Mouse (Mus musculus) CH12.LX (cell line): Measurements from ENCODE around the gene Chchd3. TPM values are rescaled to one million over a fixed set of nuclear protein-coding genes. Genes with fewer than 3 reads are reported as not detected.

Source experiments
- DNase-seq: peaks from one replicate; pipeline ENCODE4 v3.0.0-alpha.2; 2013; ENCODE audit errors: extremely low read depth
- H3K27ac ChIP-seq: 2 replicates; pipeline ENCODE4 v1.5.1; 2012; ENCODE audit warnings: low read depth, mild to moderate bottlenecking, control low read depth, moderate library complexity; ENCODE audit not compliant: insufficient read depth
- H3K27me3 ChIP-seq: replicated peaks from 2 replicates; pipeline ENCODE3; 2012; ENCODE audit warnings: inconsistent platforms
- H3K36me3 ChIP-seq, 2 experiments: replicated peaks in 1 of 2; 2 replicates each; pipeline versions ENCODE3 to v1.6.1; 2012; ENCODE audit warnings: inconsistent platforms in 1 of 2, low read length in 1 of 2, mild to moderate bottlenecking in 1 of 2, mixed read lengths in 1 of 2, moderate library complexity in 1 of 2; ENCODE audit not compliant: control insufficient read depth in 1 of 2, insufficient read depth in 1 of 2
- H3K4me1 ChIP-seq, 2 experiments: 2 replicates each; pipeline ENCODE4 v1.6.1; 2012; ENCODE audit warnings: inconsistent platforms in 1 of 2, moderate library complexity in 1 of 2; ENCODE audit not compliant: insufficient read depth in 2 of 2, control insufficient read depth in 1 of 2
- H3K4me2 ChIP-seq: 2 replicates; pipeline ENCODE4 v1.6.1; 2012; ENCODE audit warnings: low read depth, mild to moderate bottlenecking, control low read depth; ENCODE audit not compliant: poor library complexity, insufficient read depth, severe bottlenecking
- H3K4me3 ChIP-seq, 3 experiments: fragments of 150-350 bp in 1 of 3; sonication (generic) in 1 of 3; replicated peaks in 1 of 3; 2 replicates each; pipeline versions ENCODE3 to v1.5.1; 2011 to 2012; ENCODE audit warnings: low read depth in 2 of 3, low read length in 2 of 3, mild to moderate bottlenecking in 2 of 3, moderate library complexity in 2 of 3, control low read depth in 1 of 3, improper control_type of control experiment in 1 of 3, inconsistent platforms in 1 of 3, mixed read lengths in 1 of 3; ENCODE audit not compliant: poor library complexity in 1 of 3
- H3K79me2 ChIP-seq: replicated peaks from 2 replicates; pipeline ENCODE4 v1.6.1; 2012; ENCODE audit warnings: mild to moderate bottlenecking, moderate library complexity; ENCODE audit not compliant: control insufficient read depth, poor library complexity, insufficient read depth, severe bottlenecking; ENCODE audit errors: extremely low read depth
- H3K9ac ChIP-seq: 2 replicates; pipeline ENCODE4 v1.6.1; 2012; ENCODE audit warnings: low read depth, mild to moderate bottlenecking, control low read depth, moderate library complexity; ENCODE audit not compliant: insufficient read depth
- H3K9me3 ChIP-seq: replicated peaks from 2 replicates; pipeline ENCODE3; 2012; ENCODE audit warnings: low read length, inconsistent platforms, mixed read lengths
- BHLHE40 ChIP-seq: IDR thresholded peaks from 2 replicates; pipeline ENCODE4 v1.6.1; 2011; ENCODE audit warnings: mild to moderate bottlenecking, low read depth, low read length, improper control_type of control experiment
- E2F4 ChIP-seq: IDR thresholded peaks from 2 replicates; pipeline ENCODE4 v1.6.1; 2011; ENCODE audit warnings: low read depth, low read length, improper control_type of control experiment; ENCODE audit not compliant: insufficient replicate concordance
- ELF1 ChIP-seq: IDR thresholded peaks from 2 replicates; pipeline ENCODE4 v1.6.1; 2014; ENCODE audit warnings: low read depth, mild to moderate bottlenecking, inconsistent platforms, low read length, improper control_type of control experiment
- HCFC1 ChIP-seq: IDR thresholded peaks from 2 replicates; pipeline ENCODE4 v1.6.1; 2012; ENCODE audit warnings: low read depth, mild to moderate bottlenecking, inconsistent platforms, low read length, improper control_type of control experiment
- JUN ChIP-seq: IDR thresholded peaks from 2 replicates; pipeline ENCODE4 v1.6.1; 2011; ENCODE audit warnings: low read depth, mild to moderate bottlenecking, low read length, improper control_type of control experiment, moderate library complexity; ENCODE audit not compliant: insufficient read depth
- KAT2A ChIP-seq: IDR thresholded peaks from 2 replicates; pipeline ENCODE4 v1.6.1; 2012; ENCODE audit warnings: low read length, improper control_type of control experiment, inconsistent platforms; ENCODE audit not compliant: insufficient replicate concordance
- MAFK ChIP-seq: IDR thresholded peaks from 2 replicates; pipeline ENCODE4 v1.6.1; 2011; ENCODE audit warnings: low read length, improper control_type of control experiment; ENCODE audit not compliant: insufficient replicate concordance
- MAX ChIP-seq: IDR thresholded peaks from 2 replicates; pipeline ENCODE4 v1.6.1; 2011; ENCODE audit warnings: low read length, improper control_type of control experiment
- MAZ ChIP-seq: IDR thresholded peaks from 2 replicates; pipeline ENCODE4 v1.6.1; 2012; ENCODE audit warnings: low read depth, mild to moderate bottlenecking, inconsistent platforms, low read length, improper control_type of control experiment, moderate library complexity
- MEF2A ChIP-seq: IDR thresholded peaks from 2 replicates; pipeline ENCODE4 v1.6.1; 2014; ENCODE audit warnings: low read depth, mild to moderate bottlenecking, inconsistent platforms, low read length, improper control_type of control experiment, borderline replicate concordance
- MXI1 ChIP-seq: IDR thresholded peaks from 2 replicates; pipeline ENCODE4 v1.6.1; 2011; ENCODE audit warnings: mild to moderate bottlenecking, low read depth, low read length, improper control_type of control experiment
- PAX5 ChIP-seq: IDR thresholded peaks from 2 replicates; pipeline ENCODE4 v1.6.1; 2012; ENCODE audit warnings: low read length, inconsistent platforms, mixed read lengths
- POLR2A ChIP-seq: IDR thresholded peaks from 2 replicates; pipeline ENCODE4 v1.6.1; 2011; ENCODE audit warnings: low read depth, mild to moderate bottlenecking, improper control_type of control experiment, low read length
- SIN3A ChIP-seq: IDR thresholded peaks from 2 replicates; pipeline ENCODE4 v1.6.1; 2012; ENCODE audit warnings: low read length, improper control_type of control experiment, inconsistent platforms
- TBP ChIP-seq: conservative IDR thresholded peaks from 2 replicates; pipeline ENCODE4 v1.6.1; 2011; ENCODE audit warnings: low read depth, low read length, improper control_type of control experiment
- TCF12 ChIP-seq: IDR thresholded peaks from 2 replicates; pipeline ENCODE4 v1.6.1; 2014; ENCODE audit warnings: low read depth, mild to moderate bottlenecking, inconsistent platforms, low read length, improper control_type of control experiment
- UBTF ChIP-seq: IDR thresholded peaks from 2 replicates; pipeline ENCODE4 v1.6.1; 2012; ENCODE audit warnings: low read depth, mild to moderate bottlenecking, inconsistent platforms, low read length, improper control_type of control experiment, moderate library complexity
- USF1 ChIP-seq: IDR thresholded peaks from 2 replicates; pipeline ENCODE4 v1.6.1; 2014; ENCODE audit warnings: low read depth, mild to moderate bottlenecking, inconsistent platforms, low read length, improper control_type of control experiment
- ZMIZ1 ChIP-seq: IDR thresholded peaks from 2 replicates; pipeline ENCODE4 v1.6.1; 2012; ENCODE audit warnings: low read depth, mild to moderate bottlenecking, inconsistent platforms, low read length, improper control_type of control experiment
- ZNF384 ChIP-seq: IDR thresholded peaks from 2 replicates; pipeline ENCODE4 v1.6.1; 2012; ENCODE audit warnings: low read depth, low read length, improper control_type of control experiment, inconsistent platforms
- dilution Hi-C: fragments of 300-500 bp; cut with MboI; formaldehyde crosslinking; loops from 2 replicates; pipeline ENCODE4 v1.14.3; 2020; ENCODE audit warnings: low sequenced_read_pairs; ENCODE audit not compliant: extremely low pct_unique_long_range_greater_than_20kb, extremely low pct_ligation_motif_present
- in situ Hi-C: fragments of 300-500 bp; cut with MboI; formaldehyde crosslinking; loops from 3 replicates; pipeline ENCODE4 v1.14.3; 2019; ENCODE audit warnings: low sequenced_read_pairs, low pct_ligation_motif_present, low pct_unique_long_range_greater_than_20kb, mixed read lengths
- polyA plus RNA-seq: library from polyadenylated mRNA; unstranded; fragments of >175 nt; gene quantifications from 2 replicates; pipeline ENCODE4 v1.2.1, GENCODE M21; 2012; ENCODE audit warnings: low read depth; ENCODE audit not compliant: insufficient read length
- total RNA-seq, 2 experiments: library from RNA; depleted of rRNA; stranded (reverse); fragments of 300-350 nt in 1 of 2; fragments of >200 nt in 1 of 2; gene quantifications; 2 replicates each; pipeline ENCODE4 v1.2.3; 2012 to 2014

Chchd3 gene
- total and polyA plus RNA-seq, 3 experiments = 116 to 197 (median 133) TPM

DNA sequence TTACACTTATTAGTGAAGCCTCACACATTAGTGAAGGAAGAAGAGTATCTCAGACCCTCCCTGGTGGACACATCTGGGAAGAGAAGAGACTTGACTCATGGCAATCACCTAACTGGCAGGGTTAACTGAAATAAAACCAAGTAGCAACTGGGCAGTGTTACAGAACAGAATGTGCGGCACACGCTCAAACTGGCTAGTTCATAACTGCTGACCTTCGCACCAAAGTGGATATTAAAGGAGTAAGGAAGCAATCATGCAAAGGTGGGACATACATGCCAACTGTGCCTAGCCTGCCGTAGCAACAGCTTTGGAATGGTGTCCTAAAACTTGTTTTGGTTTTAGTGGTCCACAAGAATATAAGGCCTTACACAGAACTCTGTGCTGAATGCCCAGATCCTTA is 169.3 kb downstream of the Chchd3 start:
- no peaks in the 10 kb centered on the region for H3K9me3 ChIP-seq
- no peak overlapping the region for H3K4me3 ChIP-seq
- in situ Hi-C loops (no loop called here), dilution Hi-C loops (no loop called here)
- H3K36me3 ChIP-seq = peaks cover 3 to 26% of the 10 kb centered on the region in 2 experiments
- TF ChIP-seq PAX5 = no peak
- no peak for DNase-seq
- no peaks in the 10 kb centered on the region for H3K79me2 ChIP-seq
- H3K4me1 ChIP-seq = peaks cover 0 to 11% of the 10 kb centered on the region in 2 experiments; a peak in 2 of 4 replicates
- H3K27ac ChIP-seq = no peak overlapping the region
- H3K9ac ChIP-seq = no peak overlapping the region
- H3K4me2 ChIP-seq = no peak overlapping the region
- H3K27me3 ChIP-seq = no peaks in the 10 kb centered on the region

DNA sequence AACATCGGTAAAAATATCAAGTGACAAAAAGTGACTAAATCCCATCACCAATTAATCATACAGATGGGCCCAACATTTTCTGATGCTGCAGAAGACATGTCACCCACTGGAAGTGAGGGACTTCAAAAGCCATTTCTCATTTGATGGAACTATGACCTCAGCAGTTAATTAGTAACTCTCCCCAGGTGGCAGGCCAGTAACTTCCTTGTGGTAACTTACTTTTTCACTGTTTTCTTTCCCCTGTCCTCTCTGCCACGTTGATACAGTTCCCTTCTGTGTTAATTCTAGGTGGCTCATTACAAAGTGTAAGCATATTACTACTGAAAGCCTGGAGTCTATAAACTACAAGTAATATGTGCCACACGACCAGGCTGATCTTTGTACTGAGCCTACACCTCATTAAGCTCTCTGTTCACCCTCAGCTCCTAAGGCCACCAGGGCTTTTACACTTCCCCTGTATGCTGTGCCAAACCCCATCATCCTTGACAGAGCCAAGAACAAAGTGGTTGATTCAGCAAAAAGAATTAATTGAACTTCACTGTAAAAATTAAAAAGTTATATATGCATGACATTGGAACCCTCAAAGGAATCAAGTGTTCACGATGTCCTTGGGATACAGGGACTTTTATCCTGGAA is 171.0 kb downstream of the Chchd3 start:
- H3K27ac ChIP-seq = no peak overlapping the region
- H3K9me3 ChIP-seq = no peaks in the 10 kb centered on the region
- in situ Hi-C loops (no loop called here), dilution Hi-C loops (no loop called here)
- peaks cover 3 to 35% of the 10 kb centered on the region in 2 experiments for H3K36me3 ChIP-seq
- no peaks in the 10 kb centered on the region for H3K27me3 ChIP-seq
- no peak overlapping the region for H3K9ac ChIP-seq
- TF ChIP-seq MXI1 = no peak
- no peak for TF ChIP-seq ZNF384
- TF ChIP-seq HCFC1 = no peak
- peak; percentile 5 for DNase-seq
- H3K79me2 ChIP-seq = no peaks in the 10 kb centered on the region
- H3K4me3 ChIP-seq = no peak overlapping the region
- peaks cover 0 to 11% of the 10 kb centered on the region in 2 experiments; a peak in 2 of 4 replicates for H3K4me1 ChIP-seq
- H3K4me2 ChIP-seq = no peak overlapping the region

DNA sequence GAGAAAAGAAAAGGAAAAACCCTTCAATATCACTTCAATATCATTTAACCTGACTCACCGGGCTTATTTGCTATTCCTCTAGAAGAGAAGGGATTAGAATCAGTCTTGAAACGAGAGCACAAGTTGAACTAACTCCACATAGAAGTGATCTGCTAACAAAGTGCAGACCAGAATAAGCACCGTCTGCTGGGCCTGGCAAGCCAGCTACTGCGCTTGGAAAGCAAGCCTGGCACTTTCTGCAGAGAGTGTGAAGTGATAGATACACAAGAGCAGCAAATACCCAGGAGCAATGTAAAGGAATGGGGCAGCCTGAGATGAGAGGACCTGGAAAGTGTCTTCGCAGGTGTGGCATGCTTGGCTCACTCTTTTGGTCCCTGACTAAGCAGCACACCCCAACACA is 181.5 kb downstream of the Chchd3 start:
- Histone ChIP-seq H3K4me2 (no peak overlapping the region), H3K4me3 (no peak overlapping the region), H3K79me2 (no peaks in the 10 kb centered on the region), H3K27ac (no peak overlapping the region), H3K27me3 (no peaks in the 10 kb centered on the region), H3K4me1 (no peaks in the 10 kb centered on the region), H3K9me3 (no peaks in the 10 kb centered on the region), H3K36me3 (peaks cover 0 to 36% of the 10 kb centered on the region in 2 experiments), H3K9ac (no peak overlapping the region)
- no peak for DNase-seq
- in situ Hi-C loops (no loop called here), dilution Hi-C loops (no loop called here)
- TF ChIP-seq POLR2A (no peak), ZMIZ1 (no peak), MAFK (no peak), SIN3A (no peak), MEF2A (no peak), MAX (no peak), BHLHE40 (no peak), MXI1 (no peak), TBP (no peak), USF1 (no peak), KAT2A (no peak), HCFC1 (no peak), UBTF (no peak), JUN (no peak), MAZ (no peak), E2F4 (no peak), ELF1 (no peak), TCF12 (no peak)
